Mouse (Mus musculus) ES-E14 (cell line): ENCODE measurements at regions not wholly inside any gene's neighbourhood (a gene's known extent, or its start where the extent isn't known, plus 50 kb on each side); places are given as distances from the start of the nearest gene placed in this dataset.

ENCODE experiments used
- DNase-seq: peaks from one replicate; pipeline ENCODE4 v3.0.0-alpha.2; 2013; ENCODE audit warnings: low read depth, low spot score
- H3K27ac ChIP-seq: 2 replicates; pipeline ENCODE4 v1.5.1; 2012; ENCODE audit warnings: low read depth, mild to moderate bottlenecking, low read length, moderate library complexity, mixed read lengths; ENCODE audit not compliant: poor library complexity, insufficient read depth, severe bottlenecking
- H3K36me3 ChIP-seq: 2 replicates; pipeline ENCODE4 v1.6.1; 2012; ENCODE audit warnings: mild to moderate bottlenecking, low read length, moderate library complexity, mixed read lengths; ENCODE audit not compliant: control insufficient read depth, poor library complexity, insufficient read depth, severe bottlenecking
- H3K4me1 ChIP-seq, 2 experiments: fragments of 150-350 bp in 1 of 2; sonication (generic) in 1 of 2; 2 replicates each; pipeline ENCODE4 v1.6.1; 2012; ENCODE audit warnings: low read length in 2 of 2, mild to moderate bottlenecking in 1 of 2, mixed read lengths in 1 of 2; ENCODE audit not compliant: control insufficient read depth in 2 of 2, insufficient read depth in 2 of 2, poor library complexity in 1 of 2
- H3K4me3 ChIP-seq, 2 experiments: fragments of 150-350 bp in 1 of 2; sonication (generic) in 1 of 2; 2 replicates each; pipeline ENCODE4 v1.5.1; 2012; ENCODE audit warnings: low read length in 2 of 2, low read depth in 1 of 2, mild to moderate bottlenecking in 1 of 2, mixed read lengths in 1 of 2; ENCODE audit not compliant: insufficient read depth in 1 of 2, poor library complexity in 1 of 2, severe bottlenecking in 1 of 2
- H3K9ac ChIP-seq: 2 replicates; pipeline ENCODE4 v1.6.1; 2012; ENCODE audit warnings: low read depth, mild to moderate bottlenecking, low read length, mixed read lengths; ENCODE audit not compliant: poor library complexity, insufficient read depth, severe bottlenecking
- H3K9me3 ChIP-seq: fragments of 150-350 bp; sonication (generic); 2 replicates; pipeline ENCODE4 v1.6.1; 2012; ENCODE audit warnings: low read depth, mild to moderate bottlenecking, low read length; ENCODE audit not compliant: control insufficient read depth, insufficient read depth
- CHD2 ChIP-seq: IDR thresholded peaks from 2 replicates; pipeline ENCODE4 v1.6.1; 2014; ENCODE audit warnings: mild to moderate bottlenecking, low read depth, low read length, inconsistent platforms
- HCFC1 ChIP-seq: IDR thresholded peaks from 2 replicates; pipeline ENCODE4 v1.6.1; 2012; ENCODE audit warnings: low read length, inconsistent platforms, borderline replicate concordance; ENCODE audit not compliant: insufficient read depth
- MAFK ChIP-seq: IDR thresholded peaks from 2 replicates; pipeline ENCODE4 v1.6.1; 2014; ENCODE audit warnings: mild to moderate bottlenecking, low read depth, low read length, inconsistent platforms; ENCODE audit not compliant: insufficient read depth
- ZC3H11A ChIP-seq: IDR thresholded peaks from 2 replicates; pipeline ENCODE4 v1.6.1; 2012; ENCODE audit warnings: low read depth, mild to moderate bottlenecking, inconsistent platforms, low read length, borderline replicate concordance
- ZNF384 ChIP-seq: IDR thresholded peaks from 2 replicates; pipeline ENCODE4 v1.6.1; 2012; ENCODE audit warnings: low read depth, low read length, inconsistent platforms
- in situ Hi-C, 2 experiments: fragments of 600-800 bp; cut with MboI; formaldehyde crosslinking; loops; one replicate each; pipeline ENCODE4 v1.15.1; 2025; ENCODE audit warnings: low sequenced_read_pairs in 2 of 2, inconsistent platforms in 1 of 2; ENCODE audit not compliant: unreplicated experiment in 2 of 2

DNA sequence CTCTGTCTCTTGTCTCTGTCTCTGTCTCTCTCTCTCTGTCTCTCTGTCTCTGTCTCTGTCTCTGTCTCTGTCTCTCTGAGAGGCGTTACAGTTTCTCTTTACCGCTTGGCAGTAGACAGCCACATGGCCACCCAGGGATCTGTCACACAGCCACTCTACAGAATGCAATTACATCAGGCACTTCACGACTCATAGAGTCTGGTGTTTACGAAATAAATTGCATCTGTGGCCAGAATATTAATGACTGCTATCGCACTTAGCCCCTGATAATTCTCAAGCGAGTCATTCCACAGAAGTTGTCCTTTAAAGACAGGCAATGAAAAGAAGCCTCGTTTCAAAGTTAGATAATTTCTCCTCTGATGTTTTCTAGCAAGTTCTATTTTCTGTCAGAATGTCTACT is 170.9 kb upstream of the Phyhipl start:
- in situ Hi-C loops: no loop called here
- no peak for DNase-seq
- Histone ChIP-seq H3K27ac (no peak overlapping the region), H3K4me3 (no peak overlapping the region), H3K4me1 (peaks cover 11 to 12% of the 10 kb centered on the region in 2 experiments; a peak in 3 of 4 replicates), H3K9ac (no peak overlapping the region), H3K36me3 (no peaks in the 10 kb centered on the region), H3K9me3 (no peaks in the 10 kb centered on the region)
- TF ChIP-seq ZNF384 (no peak), ZC3H11A (no peak), MAFK (no peak), CHD2 (no peak), HCFC1 (no peak)

DNA sequence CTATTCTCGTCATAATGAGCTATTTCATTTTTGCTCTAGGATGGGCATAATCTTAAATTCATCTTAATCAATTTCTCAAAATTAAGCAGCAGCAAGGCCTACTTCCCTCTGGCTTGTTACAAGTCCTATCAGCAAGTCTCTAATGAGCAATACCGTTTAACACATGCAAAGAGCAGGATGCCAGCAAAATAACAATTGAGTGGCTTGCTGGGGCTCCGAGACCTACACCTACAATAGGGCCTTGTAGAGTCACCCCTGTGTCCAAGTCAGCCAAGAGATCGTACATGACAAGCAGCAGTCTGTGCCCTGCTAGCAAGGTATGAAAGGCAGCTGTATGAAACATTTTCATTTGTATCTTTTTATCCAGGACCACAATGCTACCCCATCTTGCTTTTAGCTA is 169.7 kb upstream of the Phyhipl start:
- TF ChIP-seq MAFK (no peak), ZC3H11A (no peak), HCFC1 (no peak), ZNF384 (no peak)
- Histone ChIP-seq H3K36me3 (no peaks in the 10 kb centered on the region), H3K9me3 (no peaks in the 10 kb centered on the region), H3K27ac (no peak overlapping the region), H3K4me3 (no peak overlapping the region), H3K4me1 (peaks cover under 1 to 7% of the 10 kb centered on the region in 2 experiments; a peak in 3 of 4 replicates), H3K9ac (no peak overlapping the region)
- no peak for DNase-seq
- in situ Hi-C loops: no loop called here

DNA sequence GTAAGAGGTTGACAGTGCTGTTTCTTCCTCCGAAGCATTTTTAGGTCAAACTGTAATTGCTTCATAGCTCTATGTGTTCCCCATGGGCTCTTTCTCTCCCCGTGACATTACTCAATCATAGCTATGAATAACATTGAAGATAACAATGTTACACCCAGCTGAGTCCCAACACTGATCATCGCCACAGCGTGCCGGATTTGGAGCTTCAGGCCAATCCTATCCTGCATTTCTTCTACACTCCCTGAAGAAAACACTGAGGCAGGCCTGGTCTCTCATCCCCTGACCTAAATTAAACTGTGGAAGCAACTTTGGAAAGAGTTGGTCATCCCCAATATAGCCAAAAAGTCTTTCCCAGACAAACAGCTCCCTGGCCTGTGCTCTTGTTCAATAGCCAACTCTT is 168.7 kb upstream of the Phyhipl start:
- DNase-seq: no peak
- Histone ChIP-seq H3K9ac (no peak overlapping the region), H3K4me1 (peaks cover 0 to 5% of the 10 kb centered on the region in 2 experiments; a peak in 2 of 4 replicates), H3K4me3 (no peak overlapping the region), H3K36me3 (no peaks in the 10 kb centered on the region), H3K27ac (no peak overlapping the region), H3K9me3 (no peaks in the 10 kb centered on the region)
- no peak for TF ChIP-seq MAFK
- no peak for TF ChIP-seq CHD2
- no peak for TF ChIP-seq ZNF384
- TF ChIP-seq ZC3H11A: no peak
- TF ChIP-seq HCFC1: no peak
- in situ Hi-C loops: no loop called here

- in situ Hi-C loops: no loop called here
- DNase-seq: no peak
- TF ChIP-seq ZNF384 (no peak), MAFK (no peak)
- H3K4me3 ChIP-seq: no peak overlapping the region
- H3K9ac ChIP-seq: no peak overlapping the region
- no peaks in the 10 kb centered on the region for H3K9me3 ChIP-seq
- H3K27ac ChIP-seq: no peak overlapping the region
- no peaks in the 10 kb centered on the region; a peak in 1 of 4 replicates for H3K4me1 ChIP-seq
- no peaks in the 10 kb centered on the region for H3K36me3 ChIP-seq
Observed at GRCm38 (mm10) chr10:70819951-70820350, 164.2 kb upstream of the Phyhipl start.

DNA sequence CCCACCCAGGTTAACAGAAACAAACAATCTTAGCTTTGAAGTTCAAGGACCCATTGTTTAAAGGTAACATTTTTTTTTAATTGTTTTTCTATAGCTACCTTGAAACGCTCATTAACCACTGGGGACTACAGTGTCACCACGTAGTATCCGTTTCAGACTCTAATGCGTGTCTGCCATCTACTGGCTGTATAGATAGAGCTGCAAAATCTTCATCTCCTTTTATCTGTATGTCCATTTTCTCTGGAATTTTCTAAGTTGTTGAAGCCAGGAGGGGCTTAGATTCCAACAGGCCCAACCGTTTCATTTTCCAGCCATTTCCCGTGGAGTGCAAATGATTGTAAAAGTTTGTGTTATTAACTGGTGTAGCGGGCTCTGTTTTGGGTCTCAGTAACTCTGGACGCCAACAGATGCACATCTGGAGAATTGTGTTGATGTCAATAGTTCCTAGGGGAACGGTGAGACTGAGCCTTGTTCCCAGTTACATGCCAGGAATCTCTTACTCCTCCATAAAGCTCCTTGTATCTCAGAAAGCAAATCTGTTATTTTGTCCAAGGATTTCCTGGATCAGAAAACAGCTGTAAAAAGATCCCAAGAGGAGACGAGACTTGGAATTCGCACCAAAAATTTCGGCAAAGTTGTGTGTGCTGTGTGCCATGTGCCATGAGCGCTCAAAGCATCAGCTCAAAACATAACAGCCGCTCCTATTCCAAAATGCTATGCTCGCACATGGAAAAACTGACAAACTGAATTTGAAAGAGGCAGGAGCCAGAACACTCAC is 158.8 kb upstream of the Phyhipl start:
- Histone ChIP-seq H3K9me3 (no peaks in the 10 kb centered on the region), H3K4me3 (no peak overlapping the region), H3K4me1 (no peaks in the 10 kb centered on the region; a peak in 2 of 4 replicates), H3K36me3 (no peaks in the 10 kb centered on the region), H3K27ac (no peak overlapping the region), H3K9ac (no peak overlapping the region)
- TF ChIP-seq MAFK (no peak), ZC3H11A (peak; percentile 87), ZNF384 (0 out of 2 replicates have a peak, but pooled peaks have one; percentile 17)
- in situ Hi-C loops: no loop called here
- DNase-seq: no peak
